Mouse (Mus musculus): Measurements from ENCODE around the gene 1600002K03Rik. TPM values are rescaled to one million over a fixed set of nuclear protein-coding genes. Genes with fewer than 3 reads are reported as not detected.

The 1600002K03Rik gene
- total and polyA plus RNA-seq, 3 experiments: 5.9 to 6.3 (median 6.0) TPM

DNA sequence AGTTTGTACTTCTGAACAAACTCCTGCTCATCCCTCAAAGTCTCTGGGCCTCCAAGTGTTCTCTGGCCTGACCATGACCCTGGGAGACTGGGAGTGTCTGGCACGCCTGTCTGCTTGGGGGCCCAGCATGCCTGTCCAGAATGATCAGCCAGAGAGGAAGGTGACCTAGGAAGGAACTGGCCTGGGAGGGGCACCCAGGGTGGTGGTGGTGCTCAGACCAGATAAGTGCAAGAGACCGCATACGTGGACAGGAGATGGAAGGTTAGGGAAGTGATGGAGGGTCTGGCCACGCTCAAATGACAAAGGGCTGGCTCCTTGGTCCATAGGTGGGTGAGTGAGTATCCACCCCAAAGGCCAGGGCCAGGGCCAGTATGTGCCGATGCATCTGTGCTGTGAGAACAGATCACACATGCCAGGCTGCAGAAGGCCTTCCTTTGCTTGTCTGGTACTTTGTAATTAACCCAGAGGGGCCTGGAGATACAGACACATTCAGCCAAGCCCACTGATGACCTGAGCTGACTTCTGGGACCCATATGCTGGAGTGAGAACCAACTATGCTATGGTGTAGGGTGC lies 25.5 kb upstream of the 1600002K03Rik start:
- Histone ChIP-seq H3K79me2 (replicated peaks; ENCODE audit: control insufficient read depth, insufficient read depth, low read length) (peaks cover 6% of the 10 kb centered on the region), H3K9ac (ENCODE audit: low read depth, low read length) (peak overlapping the region; percentile 95), H3K36me3 (ENCODE audit: control insufficient read depth, insufficient read depth, low read length) (peaks cover 2% of the 10 kb centered on the region), H3K27ac (peak overlapping the region; percentile 93), H3K4me3 (peak overlapping the region; percentile 66; the same call in 1 of the 2 replicates), H3K27me3 (ENCODE audit: control insufficient read depth, insufficient read depth, low read length) (no peaks in the 10 kb centered on the region), H3K4me1 (ENCODE audit: control insufficient read depth, insufficient read depth, low read length) (peaks cover 18% of the 10 kb centered on the region)
- peak; percentile 53 to 60 for DNase-seq
- intact Hi-C loops (cut with DNase I): loop anchor here (2.0 kb wide), 1 partner anchor 78 kb away; no protein-coding TSS in a partner anchor
- TF ChIP-seq CTCF (IDR thresholded peaks at IDR 0.05) (no peak), POLR2A (IDR thresholded peaks at IDR 0.05; ENCODE audit: insufficient read depth, low read depth, low read length) (no peak; the same call in 1 of the 2 replicates)
- 29% methylated on average over 5 of the region's 5 CpGs for WGBS

DNA sequence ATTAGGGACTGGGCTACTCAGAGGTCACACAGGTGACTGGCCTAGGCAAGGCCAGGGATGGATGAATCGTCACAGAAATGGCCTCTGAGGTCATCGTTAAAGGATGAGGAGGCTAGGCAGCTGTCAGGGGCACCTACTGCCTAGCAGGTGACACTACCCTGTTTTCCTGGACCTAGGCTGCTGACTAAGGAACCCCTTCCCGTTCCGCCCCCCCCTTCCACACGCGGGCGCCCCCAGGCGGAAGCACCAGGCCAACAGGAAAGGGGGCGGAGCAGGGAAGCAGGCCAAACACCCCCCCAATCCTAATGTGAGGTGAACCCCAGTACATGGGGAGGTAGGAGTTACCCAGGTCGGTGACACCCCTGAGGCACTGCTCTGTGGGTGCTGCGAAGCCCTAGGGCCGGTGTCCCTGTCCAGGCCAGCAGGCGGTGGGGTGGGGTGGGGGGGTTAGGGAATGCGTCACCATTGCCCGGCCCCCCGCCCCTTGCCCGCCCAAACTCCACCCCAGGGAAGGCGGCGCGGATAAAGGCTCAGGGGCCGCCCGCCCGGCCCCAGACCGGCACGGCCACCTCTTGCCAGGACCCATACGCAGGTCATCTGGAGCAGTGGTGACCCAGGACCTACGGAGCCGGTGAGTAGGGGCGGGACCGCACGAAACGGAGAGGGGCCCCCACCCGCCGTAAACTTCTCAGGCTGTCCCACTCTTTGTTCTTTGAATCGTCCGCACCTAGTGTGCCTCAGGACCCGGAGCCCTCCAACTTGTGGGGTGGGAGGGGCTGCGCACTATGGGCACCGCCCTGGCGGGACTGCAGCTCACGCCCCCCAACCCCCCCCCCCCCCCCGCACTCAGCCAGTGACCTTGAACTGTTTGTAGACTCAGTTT lies 24.8 kb upstream of the 1600002K03Rik start, which contains the start of gene Midn:
Gene Midn, plus strand, starts transcription at position 554 of the 883 bp plus-strand sequence.
- H3K27ac ChIP-seq: peak within 1 kb of the TSS; percentile 93
- peaks cover 8% of the 10 kb centered on the region for H3K36me3 ChIP-seq (ENCODE audit: control insufficient read depth, insufficient read depth, low read length)
- under 1% methylated on average over 42 of the region's 42 CpGs for WGBS
- intact Hi-C loops (cut with DNase I): loop anchor here (2.0 kb wide), 1 partner anchor 77 kb away; no protein-coding TSS in a partner anchor
- H3K27me3 ChIP-seq (ENCODE audit: control insufficient read depth, insufficient read depth, low read length): no peaks in the 10 kb centered on the region
- H3K4me3 ChIP-seq: peak within 1 kb of the TSS; percentile 66
- peak within 1 kb of the TSS; percentile 95 for H3K9ac ChIP-seq (ENCODE audit: low read depth, low read length)
- peak; percentile 92 for DNase-seq
- peaks cover 20% of the 10 kb centered on the region for H3K4me1 ChIP-seq (ENCODE audit: control insufficient read depth, insufficient read depth, low read length)
- peak; percentile 89 for TF ChIP-seq EP300 (IDR thresholded peaks at IDR 0.05; ENCODE audit: insufficient read depth, low read depth, low read length)
- TF ChIP-seq CTCF (IDR thresholded peaks at IDR 0.05): peak; percentile 72
- TF ChIP-seq POLR2A (IDR thresholded peaks at IDR 0.05; ENCODE audit: insufficient read depth, low read depth, low read length): peak; percentile 98
- peaks cover 4% of the 10 kb centered on the region for H3K79me2 ChIP-seq (replicated peaks; ENCODE audit: control insufficient read depth, insufficient read depth, low read length)

DNA sequence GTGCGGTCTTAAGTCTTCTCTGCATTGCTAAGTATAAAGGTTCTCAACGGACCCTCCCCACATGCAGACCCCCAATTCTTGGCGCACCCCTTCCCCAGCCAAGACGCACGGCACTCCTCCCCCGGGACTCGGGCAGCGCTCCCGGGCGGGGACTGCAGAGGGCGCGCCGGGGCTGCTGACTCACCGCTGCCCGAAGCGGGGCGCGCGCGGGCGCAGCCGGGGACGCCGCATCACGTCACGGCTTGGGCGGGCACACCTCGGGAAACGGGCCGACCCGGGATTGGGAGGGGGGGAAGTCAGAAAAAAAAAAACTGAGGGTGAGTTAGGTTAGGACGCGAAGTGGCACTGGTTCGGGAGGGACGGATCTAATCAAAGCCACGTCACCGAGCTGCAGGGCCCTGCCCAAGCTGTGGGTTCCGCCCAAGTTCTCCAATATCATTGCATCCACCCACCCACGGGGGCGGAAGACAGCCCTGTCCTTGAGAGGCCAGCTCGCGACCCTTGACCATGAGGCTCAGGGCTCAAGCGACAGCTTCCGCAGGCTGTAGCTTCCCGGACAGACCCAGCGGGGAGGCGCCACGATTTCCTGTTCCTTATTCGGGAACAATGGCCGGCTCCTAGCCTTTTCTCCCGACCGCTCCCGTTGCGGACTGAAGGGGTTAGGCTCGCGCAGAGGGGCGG lies 24.0 kb upstream of the 1600002K03Rik start:
- Histone ChIP-seq H3K36me3 (ENCODE audit: control insufficient read depth, insufficient read depth, low read length) (peaks cover 12% of the 10 kb centered on the region), H3K79me2 (replicated peaks; ENCODE audit: control insufficient read depth, insufficient read depth, low read length) (peaks cover 4% of the 10 kb centered on the region)
- intact Hi-C loops (cut with DNase I): no loop called here

DNA sequence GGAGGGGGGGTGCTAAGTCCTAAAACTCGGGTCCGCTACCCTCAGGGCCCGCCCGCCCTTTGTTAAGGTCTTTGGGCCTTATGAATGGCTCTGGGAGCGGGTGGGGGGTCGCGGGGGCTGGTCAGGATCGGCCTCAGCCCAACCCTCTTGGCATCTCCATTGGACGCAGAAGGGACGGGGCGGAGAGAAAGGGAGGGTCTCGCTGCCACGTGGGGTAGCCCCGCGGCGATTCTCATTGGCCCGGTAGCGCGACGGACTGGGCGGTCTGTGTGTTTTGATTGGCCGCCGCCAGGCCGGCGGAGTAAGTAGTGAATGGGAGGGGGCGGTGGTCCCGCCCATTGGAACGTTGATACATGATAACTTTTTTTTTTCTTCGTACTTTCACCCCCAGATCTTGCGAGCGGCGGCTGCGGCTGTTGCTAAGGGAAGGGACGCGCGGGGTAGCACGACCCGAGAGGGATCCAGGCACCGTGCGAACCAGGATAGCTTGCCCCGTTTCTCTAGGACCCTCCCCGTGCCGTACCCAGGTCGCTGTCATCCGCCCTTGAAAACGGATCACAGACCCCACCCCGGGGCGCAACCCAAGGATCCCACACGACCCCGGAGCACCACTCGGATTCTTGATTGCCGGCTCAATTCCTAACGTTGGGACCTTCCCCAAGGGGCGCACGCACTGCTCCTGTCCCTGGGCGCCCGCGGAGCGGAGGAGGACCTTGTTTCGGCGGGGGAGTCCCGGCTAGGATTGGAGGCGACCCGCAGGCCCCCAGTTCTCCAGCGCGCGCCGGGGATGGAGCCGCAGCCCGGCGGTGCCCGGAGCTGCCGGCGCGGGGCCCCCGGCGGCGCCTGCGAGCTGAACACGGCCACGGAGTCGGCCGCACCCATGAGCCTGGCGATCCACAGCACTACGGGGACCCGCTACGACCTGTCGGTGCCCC lies 23.2 kb upstream of the 1600002K03Rik start:
- WGBS: under 1% methylated on average over 87 of the region's 88 CpGs
- peak overlapping the region; percentile 66 for H3K4me3 ChIP-seq
- H3K27ac ChIP-seq: peak overlapping the region; percentile 93
- H3K36me3 ChIP-seq (ENCODE audit: control insufficient read depth, insufficient read depth, low read length): peaks cover 15% of the 10 kb centered on the region
- H3K4me1 ChIP-seq (ENCODE audit: control insufficient read depth, insufficient read depth, low read length): peaks cover 22% of the 10 kb centered on the region
- peaks cover 4% of the 10 kb centered on the region for H3K79me2 ChIP-seq (replicated peaks; ENCODE audit: control insufficient read depth, insufficient read depth, low read length)
- peak; percentile 94 to 98 for DNase-seq
- H3K9ac ChIP-seq (ENCODE audit: low read depth, low read length): peak overlapping the region; percentile 95
- H3K27me3 ChIP-seq (ENCODE audit: control insufficient read depth, insufficient read depth, low read length): no peaks in the 10 kb centered on the region
- TF ChIP-seq POLR2A (IDR thresholded peaks at IDR 0.05; ENCODE audit: insufficient read depth, low read depth, low read length): peak; percentile 83
- TF ChIP-seq EP300 (IDR thresholded peaks at IDR 0.05; ENCODE audit: insufficient read depth, low read depth, low read length): peak; percentile 51
- TF ChIP-seq CTCF (IDR thresholded peaks at IDR 0.05): no peak
- intact Hi-C loops (cut with DNase I): loop anchor here (1.0 kb wide), 1 partner anchor 9 kb away; no protein-coding TSS in a partner anchor

More for the DNA sequence above, 24.0 kb upstream of the 1600002K03Rik start:
- WGBS: 1% methylated on average over 57 of the region's 57 CpGs
- peak overlapping the region; percentile 93 for H3K27ac ChIP-seq
- peak overlapping the region; percentile 95 for H3K9ac ChIP-seq (ENCODE audit: low read depth, low read length)
- peak overlapping the region; percentile 66 for H3K4me3 ChIP-seq
- H3K27me3 ChIP-seq (ENCODE audit: control insufficient read depth, insufficient read depth, low read length): no peaks in the 10 kb centered on the region
- peak; percentile 43; the same call in 1 of the 2 replicates for TF ChIP-seq POLR2A (IDR thresholded peaks at IDR 0.05; ENCODE audit: insufficient read depth, low read depth, low read length)
- peak; percentile 65; the same call in 1 of the 2 replicates for TF ChIP-seq EP300 (IDR thresholded peaks at IDR 0.05; ENCODE audit: insufficient read depth, low read depth, low read length)
- TF ChIP-seq CTCF (IDR thresholded peaks at IDR 0.05): peak; percentile 84
- H3K4me1 ChIP-seq (ENCODE audit: control insufficient read depth, insufficient read depth, low read length): peaks cover 22% of the 10 kb centered on the region
- peak; percentile 96 to 97 for DNase-seq
